Mouse (Mus musculus): Measurements from ENCODE around the gene Hist2h2be.
"Not testable (repeated sequence)": the region's sequence is repeated elsewhere in the genome, so short reads cannot be mapped to it uniquely, and the experiment has no call there.

Gene Hist2h2be

GRCm38 (mm10) chr3:96198601-96199251 lies 22.2 kb upstream of the Hist2h2be start:
- DNase-seq (ENCODE audit: low spot score), result not testable (repeated sequence)

DNA sequence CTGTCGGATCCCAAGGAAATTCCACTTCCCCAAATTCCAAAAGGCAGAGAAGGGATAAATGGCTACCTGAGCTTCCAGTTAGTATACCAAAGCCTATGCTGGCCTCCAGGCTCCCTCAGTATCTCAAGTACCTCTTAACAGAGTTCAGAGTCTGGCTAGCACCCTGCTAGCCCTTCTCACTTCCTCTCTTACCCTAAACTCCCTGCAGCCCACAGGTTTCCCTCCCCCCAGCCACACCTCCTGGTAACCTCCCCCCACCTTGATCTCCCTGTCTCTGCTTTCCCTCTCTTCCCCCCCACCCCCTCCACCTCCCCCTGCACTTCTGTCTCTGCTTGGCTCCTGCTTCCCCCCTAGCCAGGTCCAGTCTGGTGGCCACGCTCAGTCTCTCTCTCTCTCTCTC lies 21.2 kb upstream of the Hist2h2be start:
- DNase-seq (ENCODE audit: low spot score), result no peak

DNA sequence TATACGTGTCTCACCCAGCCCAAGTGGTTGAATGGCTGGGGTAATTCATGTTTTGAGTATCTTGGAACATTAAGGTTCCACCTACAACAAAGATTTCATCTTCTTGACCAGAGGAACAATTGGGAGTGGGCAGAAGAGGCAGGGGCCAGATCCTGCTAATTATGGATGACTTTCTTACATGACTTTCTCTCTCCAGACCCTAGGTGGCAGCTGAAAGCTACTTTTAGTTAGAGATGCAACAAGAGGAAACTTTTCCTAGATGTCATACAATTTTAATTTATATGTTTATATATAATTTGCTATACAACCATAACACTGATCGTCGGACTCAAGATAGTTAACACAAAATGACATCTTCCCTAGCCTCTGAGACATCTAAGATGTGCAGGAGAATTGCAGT lies 13.1 kb upstream of the Hist2h2be start:
- no peak for DNase-seq (ENCODE audit: low spot score)

DNA sequence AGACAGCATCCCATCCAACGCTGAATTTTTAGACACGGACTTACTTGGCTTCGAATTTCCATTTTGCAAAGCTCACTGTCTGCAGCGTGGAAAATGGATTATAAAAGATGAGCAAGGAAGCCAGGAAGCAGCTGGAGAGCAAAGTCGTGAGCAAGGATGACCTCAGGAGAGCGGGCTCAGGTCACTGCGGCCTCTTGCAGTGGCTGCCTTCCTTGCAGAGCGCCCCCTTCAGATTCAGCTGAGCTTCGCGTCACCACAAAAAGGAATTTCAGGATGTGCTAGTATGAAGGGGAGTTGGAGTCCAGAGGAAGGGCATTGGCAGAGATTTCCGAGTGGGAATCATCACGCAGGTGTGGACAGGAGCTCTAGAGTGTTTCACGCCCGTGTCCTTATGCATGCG lies 11.7 kb upstream of the Hist2h2be start:
- DNase-seq (ENCODE audit: low spot score), result no peak

- DNase-seq (ENCODE audit: low spot score), result peak; percentile 54
These were observed 1.7 kb upstream of the Hist2h2be start for GRCm38 (mm10) chr3:96219191-96219641.

- DNase-seq (ENCODE audit: low spot score), result peak; percentile 80
These were observed 1.2 kb upstream of the Hist2h2be start, which contains the start of the genes Bola1 and Hist2h2ab for GRCm38 (mm10) chr3:96219661-96220130. Bola1 (minus strand) TSS chr3:96219709. Hist2h2ab (plus strand) TSS chr3:96219865.

DNA sequence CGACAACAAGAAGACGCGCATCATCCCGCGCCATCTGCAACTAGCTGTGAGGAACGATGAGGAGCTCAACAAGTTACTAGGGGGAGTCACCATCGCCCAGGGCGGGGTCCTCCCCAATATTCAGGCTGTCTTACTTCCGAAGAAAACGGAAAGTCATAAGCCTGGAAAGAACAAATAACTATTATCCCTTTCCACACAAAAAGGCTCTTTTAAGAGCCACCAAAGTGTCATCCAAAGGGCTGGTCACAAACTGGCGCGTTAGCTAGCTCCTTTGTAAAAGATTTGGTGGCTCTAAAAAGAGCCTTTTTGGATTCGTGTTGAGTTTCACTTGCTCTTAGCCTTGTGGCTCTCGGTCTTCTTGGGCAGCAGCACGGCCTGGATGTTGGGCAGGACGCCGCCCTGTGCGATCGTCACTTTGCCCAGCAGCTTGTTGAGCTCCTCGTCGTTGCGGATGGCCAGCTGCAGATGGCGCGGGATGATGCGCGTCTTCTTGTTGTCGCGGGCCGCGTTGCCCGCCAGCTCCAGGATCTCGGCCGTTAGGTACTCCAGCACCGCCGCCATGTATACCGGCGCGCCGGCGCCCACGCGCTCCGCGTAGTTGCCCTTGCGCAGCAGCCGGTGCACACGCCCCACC lies 671 bp upstream of the Hist2h2be start:
- not testable (repeated sequence) for DNase-seq (ENCODE audit: low spot score)

- no peak for DNase-seq (ENCODE audit: low spot score)
These were observed 720 bp downstream of the Hist2h2be start for GRCm38 (mm10) chr3:96221640-96222038.

DNA sequence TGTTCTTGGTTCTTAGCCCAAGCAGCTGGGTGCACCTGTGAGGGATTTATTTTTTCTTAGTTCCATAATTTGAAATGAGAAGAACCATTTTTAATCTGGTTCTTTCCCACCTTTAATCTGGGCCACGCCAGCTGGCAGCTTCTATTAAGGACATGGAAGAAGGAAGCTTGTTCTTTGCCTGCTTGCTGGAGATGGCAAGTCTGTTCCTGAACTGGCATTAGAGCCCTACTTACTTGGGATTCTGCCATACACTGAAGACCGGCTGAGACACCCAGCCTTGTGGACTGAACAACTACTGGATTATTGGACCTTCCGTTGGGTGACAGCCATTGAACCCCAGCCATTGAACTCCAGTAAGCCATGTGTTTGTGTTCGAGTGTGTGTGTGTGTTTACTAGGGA lies 1.9 kb downstream of the Hist2h2be start:
- no peak for DNase-seq (ENCODE audit: low spot score)

- no peak for DNase-seq (ENCODE audit: low spot score)
These were observed 4.5 kb downstream of the Hist2h2be start for GRCm38 (mm10) chr3:96225421-96225820.

DNA sequence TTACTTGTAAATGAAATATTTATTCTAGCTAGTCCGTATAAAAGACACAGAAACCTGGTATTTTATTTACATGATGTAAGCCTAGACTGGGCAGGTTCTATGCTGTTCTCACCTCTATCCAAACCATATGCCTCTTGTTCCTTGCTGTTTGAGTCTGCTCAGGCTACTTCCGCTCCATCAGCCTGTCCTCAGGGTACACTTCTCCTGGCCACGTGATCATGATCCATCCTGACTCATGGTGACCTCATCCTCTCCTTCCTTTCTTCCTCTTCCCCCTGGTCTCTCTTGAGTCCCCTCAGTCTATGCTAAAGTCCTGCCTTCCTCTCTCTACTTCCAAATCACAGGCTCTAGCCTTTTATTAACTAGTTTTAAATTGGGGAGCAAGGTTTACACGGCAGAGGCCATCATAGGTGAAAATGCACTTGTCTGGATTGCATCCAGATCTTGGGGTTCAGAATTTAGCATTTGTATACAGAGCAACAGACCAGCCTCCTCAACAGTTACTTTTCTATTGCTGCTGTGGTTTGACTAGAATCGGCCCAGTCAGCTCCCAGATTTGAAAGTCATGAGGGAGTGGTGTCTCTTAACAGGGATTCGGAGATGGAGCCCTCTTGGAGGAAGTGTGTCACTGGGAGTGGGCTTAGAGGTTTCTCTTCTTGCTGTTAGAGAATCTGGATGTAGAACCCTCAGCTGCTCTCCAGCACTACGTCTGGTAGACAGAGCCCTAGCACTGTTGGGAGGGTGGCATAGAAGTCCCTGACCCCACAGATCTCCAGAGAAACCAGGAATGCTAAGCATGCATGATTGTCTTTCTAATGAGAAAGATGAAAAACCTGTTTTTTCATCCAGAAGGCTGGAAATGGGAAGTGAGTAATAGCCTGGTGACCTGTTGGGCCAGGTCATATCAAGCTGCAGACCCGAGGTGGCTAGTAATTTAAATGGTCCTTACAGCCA lies 6.1 kb downstream of the Hist2h2be start:
- DNase-seq (ENCODE audit: low spot score), result no peak

DNA sequence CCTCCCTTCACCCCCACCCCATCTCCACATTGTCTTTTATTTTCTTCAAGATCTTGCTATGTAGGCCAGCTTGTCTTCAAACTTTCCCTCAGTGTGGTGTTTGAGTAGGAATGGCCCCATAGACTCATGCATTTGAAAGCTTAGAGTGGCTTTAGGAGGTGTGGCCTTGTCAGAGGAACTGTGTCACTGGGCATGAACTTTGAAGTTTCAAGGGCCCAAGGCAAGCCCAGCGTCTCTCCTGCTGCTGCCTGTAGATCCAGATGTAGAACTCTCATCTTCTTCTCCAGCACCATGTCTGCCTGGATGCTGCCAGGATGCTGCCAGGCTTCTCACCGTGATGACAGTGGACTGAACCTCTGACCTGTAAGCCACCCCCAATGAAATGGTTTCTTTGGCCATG lies 7.9 kb downstream of the Hist2h2be start:
- no peak for DNase-seq (ENCODE audit: low spot score)

- no peak for DNase-seq (ENCODE audit: low spot score)
These were observed 9.5 kb downstream of the Hist2h2be start for GRCm38 (mm10) chr3:96230404-96230803.

- no peak for DNase-seq (ENCODE audit: low spot score)
These were observed 10.2 kb downstream of the Hist2h2be start for GRCm38 (mm10) chr3:96230910-96231757.

- DNase-seq (ENCODE audit: low spot score), result no peak
These were observed 10.8 kb downstream of the Hist2h2be start for GRCm38 (mm10) chr3:96231758-96232120.

GRCm38 (mm10) chr3:96234914-96235313 lies 14.0 kb downstream of the Hist2h2be start:
- peak; percentile 27 for DNase-seq (ENCODE audit: low spot score)

- DNase-seq (ENCODE audit: low spot score), result no peak
These were observed 14.9 kb downstream of the Hist2h2be start for GRCm38 (mm10) chr3:96235836-96236235.

GRCm38 (mm10) chr3:96236834-96237334 lies 16.0 kb downstream of the Hist2h2be start:
- DNase-seq (ENCODE audit: low spot score), result no peak

DNA sequence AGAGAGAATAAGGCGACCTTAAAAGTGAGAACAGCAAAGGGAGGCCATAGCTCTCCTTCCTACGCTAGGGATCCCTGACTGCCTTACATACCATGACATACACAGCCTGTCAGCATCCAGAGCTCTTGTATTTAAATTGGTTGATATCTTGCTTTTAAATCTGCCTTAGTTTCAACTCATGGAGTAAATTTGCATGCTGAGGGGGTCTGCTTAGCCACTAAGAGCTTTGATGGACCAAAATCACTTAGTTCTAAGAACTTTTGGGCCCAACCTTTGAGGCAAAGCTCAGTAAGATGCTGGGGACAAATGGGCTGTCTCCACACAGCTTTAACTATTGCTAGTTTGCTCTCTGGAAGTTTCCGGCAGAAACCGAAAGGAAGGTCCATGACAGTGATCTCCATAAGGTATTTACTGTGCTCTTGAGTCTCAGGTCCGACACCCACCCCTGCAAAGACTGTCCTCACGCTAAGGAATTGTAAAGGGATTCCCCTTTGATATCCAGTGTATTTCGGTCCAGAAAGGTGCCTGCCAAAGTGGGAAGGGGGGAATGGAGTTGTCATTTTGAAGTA lies 16.5 kb downstream of the Hist2h2be start:
- DNase-seq (ENCODE audit: low spot score), result no peak

DNA sequence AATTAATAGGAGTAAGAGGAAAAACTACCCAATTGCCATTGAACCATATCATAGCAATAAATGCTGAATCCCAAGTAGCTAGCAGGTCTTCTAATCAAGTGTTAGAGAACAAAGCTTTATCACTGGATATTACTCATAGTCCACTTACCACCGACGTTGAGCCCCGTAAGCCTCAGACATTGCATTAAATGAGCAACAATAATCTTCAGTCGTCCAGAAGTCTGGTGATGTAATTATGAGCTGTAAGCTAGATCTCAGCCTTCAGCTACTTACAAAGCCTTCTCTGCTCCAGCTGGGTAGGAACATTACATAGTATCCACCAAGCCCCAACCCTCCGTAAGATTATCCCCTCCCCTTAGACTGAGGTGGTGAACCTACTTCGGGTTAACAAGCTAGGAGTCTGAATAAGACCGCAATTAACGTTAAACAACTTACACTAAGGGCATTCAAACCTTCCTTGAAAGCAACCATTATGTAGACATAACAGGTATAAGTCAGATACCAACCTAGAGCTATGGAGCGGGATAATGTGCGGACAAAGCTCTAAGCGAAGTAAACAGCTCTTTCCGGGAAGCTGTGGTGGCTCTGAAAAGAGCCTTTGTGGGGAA lies 17.1 kb downstream of the Hist2h2be start:
- DNase-seq (ENCODE audit: low spot score), result no peak
